Mouse (Mus musculus) kidney, postnatal 0 days (tissue): Measurements from ENCODE around the gene Hagh. TPM values are rescaled to one million over a fixed set of nuclear protein-coding genes. Genes with fewer than 3 reads are reported as not detected.

Source experiments
- ATAC-seq: fragments of 200-750 bp; cut with Nextera tagmentation; replicated peaks from 2 replicates; pipeline ENCODE4 v1.8.0; 2017; ENCODE audit warnings: low read depth, moderate number of reproducible peaks, moderate TSS enrichment, moderate library complexity; ENCODE audit not compliant: low FRiP score
- DNase-seq: peaks from one replicate; pipeline ENCODE4 v3.0.0-alpha.2; 2016; ENCODE audit warnings: low spot score
- H3K27ac ChIP-seq: fragments of 300-500 bp; sonication (generic); 2 replicates; pipeline ENCODE4 v1.5.1; 2014; ENCODE audit warnings: mild to moderate bottlenecking
- H3K27me3 ChIP-seq: fragments of 300-500 bp; sonication (generic); 2 replicates; pipeline ENCODE4 v1.6.1; 2014; ENCODE audit warnings: low read length, mixed read lengths; ENCODE audit not compliant: insufficient read depth
- H3K36me3 ChIP-seq: fragments of 300-500 bp; sonication (generic); 2 replicates; pipeline ENCODE4 v1.6.1; 2014; ENCODE audit warnings: low read length, mixed read lengths; ENCODE audit not compliant: insufficient read depth
- H3K4me1 ChIP-seq: fragments of 300-500 bp; sonication (generic); replicated peaks from 2 replicates; pipeline ENCODE4 v1.6.1; 2014; ENCODE audit warnings: antibody characterized with exemption, low read length, mixed read lengths; ENCODE audit not compliant: insufficient read depth
- H3K4me2 ChIP-seq: fragments of 300-500 bp; sonication (generic); 2 replicates; pipeline ENCODE4 v1.6.1; 2014; ENCODE audit warnings: mild to moderate bottlenecking, low read length, moderate library complexity, mixed read lengths
- H3K4me3 ChIP-seq: fragments of 300-500 bp; sonication (generic); replicated peaks from 2 replicates; pipeline ENCODE4 v1.5.1; 2014; ENCODE audit warnings: low read depth, low read length
- H3K9ac ChIP-seq: fragments of 300-500 bp; sonication (generic); 2 replicates; pipeline ENCODE4 v1.6.1; 2014; ENCODE audit warnings: low read depth, low read length
- H3K9me3 ChIP-seq: fragments of 300-500 bp; sonication (generic); replicated peaks from 2 replicates; pipeline ENCODE4 v1.6.1; 2016; ENCODE audit warnings: low read length, inconsistent platforms, mixed read lengths
- CTCF ChIP-seq: IDR thresholded peaks from 2 replicates; pipeline ENCODE4 v1.5.1; 2016; ENCODE audit warnings: antibody characterized with exemption, low read depth, mild to moderate bottlenecking, moderate library complexity
- WGBS: fragments of 180-500 bp; shearing (Covaris S2); extraction: QIAGEN DNeasy Blood & Tissue Kit; methylation state at CpG from one replicate; pipeline ENCODE4 v1.1.7; 2014; 5-methylcytosine and 5-hydroxymethylcytosine counted together
- polyA plus RNA-seq: library from polyadenylated mRNA; unstranded; fragments of >200 nt; fragmentation: Nextera tagmentation; extraction: Ambion mirVana; gene quantifications from 2 replicates; pipeline ENCODE4 v1.2.1, GENCODE M21; 2015

The Hagh gene
- polyA plus RNA-seq, 1 experiment from 2014 or later, result 99.7 TPM

DNA sequence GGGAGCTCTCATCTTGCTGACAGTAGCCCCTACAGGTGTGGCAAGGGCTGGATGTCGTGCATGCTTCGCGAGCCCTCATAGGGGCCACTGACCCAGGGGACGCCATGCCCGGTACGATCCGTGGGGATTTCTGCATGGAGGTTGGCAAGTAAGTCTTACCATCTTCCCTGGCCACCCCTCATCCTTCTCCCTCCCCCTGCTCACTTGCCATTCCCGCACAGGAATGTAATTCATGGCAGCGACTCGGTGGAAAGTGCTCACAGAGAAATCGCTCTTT, 57.0 kb downstream of the Hagh start:
- DNase-seq, result no peak
- 19% methylated on average over 11 of the region's 11 CpGs for WGBS
- Histone ChIP-seq H3K36me3 (peaks cover 50% of the 10 kb centered on the region), H3K4me3 (peak overlapping the region; percentile 86), H3K9ac (peak overlapping the region; percentile 78), H3K27ac (peak overlapping the region; percentile 89), H3K27me3 (no peaks in the 10 kb centered on the region), H3K9me3 (no peaks in the 10 kb centered on the region), H3K4me2 (peak overlapping the region; percentile 95), H3K4me1 (peaks cover 6% of the 10 kb centered on the region; the same call in 1 of the 2 replicates)
- ATAC-seq, result no peak
- no peak for TF ChIP-seq CTCF

DNA sequence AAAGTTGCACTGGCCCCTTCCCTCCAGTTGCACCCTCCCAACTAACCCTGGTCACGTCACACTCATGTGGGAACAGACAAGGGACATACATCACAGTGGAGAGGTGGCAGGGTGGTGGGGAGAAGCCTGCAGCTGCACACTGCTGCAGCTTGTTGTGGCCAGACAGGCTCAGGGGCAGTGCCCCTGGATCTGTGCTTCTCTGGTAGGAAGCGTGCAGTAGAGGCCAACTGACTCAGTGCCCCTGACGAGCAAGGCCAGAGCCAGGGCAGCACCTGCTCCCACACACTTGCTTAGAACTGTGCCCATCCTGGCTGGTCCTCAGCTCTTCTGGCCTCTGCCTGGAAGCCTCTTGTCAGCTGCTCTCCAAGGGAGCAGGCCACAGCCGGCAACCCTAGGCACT, 57.7 kb downstream of the Hagh start:
- no peak for TF ChIP-seq CTCF
- peaks cover 50% of the 10 kb centered on the region for H3K36me3 ChIP-seq

DNA sequence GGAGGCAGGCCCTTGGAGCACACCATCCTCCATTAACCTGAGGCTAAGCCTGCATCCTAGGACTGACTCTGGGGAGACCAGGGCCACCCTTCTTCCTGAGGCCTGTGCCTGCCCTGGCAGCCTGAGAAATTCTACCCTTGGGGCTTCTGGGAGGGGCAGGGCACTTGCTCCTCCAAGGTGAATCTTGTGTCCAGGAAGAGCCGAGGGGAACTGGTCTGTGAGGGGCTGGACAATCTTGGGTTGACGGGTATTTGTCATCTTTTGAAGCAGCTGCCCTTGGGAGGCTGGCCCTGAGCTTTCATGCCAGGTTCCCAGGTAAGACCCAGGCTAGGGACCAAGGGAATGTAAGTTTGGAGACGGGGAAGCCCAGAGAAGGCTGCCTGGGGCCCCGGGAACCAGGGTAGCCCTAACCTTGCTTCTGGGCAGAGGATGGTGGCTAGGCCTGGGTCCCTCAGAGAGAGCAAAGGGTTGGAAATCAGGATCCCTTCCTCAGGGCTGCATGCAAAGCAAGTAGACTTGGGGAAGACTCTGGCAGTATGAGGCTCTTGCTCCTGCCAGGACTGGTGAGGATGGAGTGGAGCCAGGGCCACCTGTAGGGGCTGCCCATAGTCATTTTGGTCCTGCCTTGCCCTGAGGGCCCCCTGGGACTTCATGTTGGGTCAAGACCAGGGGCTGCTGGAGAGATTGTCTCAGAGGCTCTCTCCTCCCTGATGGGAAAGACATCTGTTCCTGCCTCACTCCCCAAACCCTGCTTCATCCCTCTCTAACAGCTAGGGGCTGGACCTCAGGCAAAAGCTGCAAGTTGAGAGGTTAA, 58.3 kb downstream of the Hagh start:
- H3K4me2 ChIP-seq, result no peak overlapping the region
- peaks cover 50% of the 10 kb centered on the region for H3K36me3 ChIP-seq
- 80% methylated on average over 4 of the region's 4 CpGs for WGBS
- no peaks in the 10 kb centered on the region for H3K27me3 ChIP-seq
- no peak for ATAC-seq
- H3K9ac ChIP-seq, result 0 out of 2 replicates have a peak overlapping the region, but pooled peaks have one; percentile 9
- H3K4me3 ChIP-seq, result no peak overlapping the region
- no peaks in the 10 kb centered on the region for H3K9me3 ChIP-seq
- no peak for TF ChIP-seq CTCF
- no peak for DNase-seq
- H3K27ac ChIP-seq, result no peak overlapping the region
- H3K4me1 ChIP-seq, result peaks cover 6% of the 10 kb centered on the region; the same call in 1 of the 2 replicates

More for the DNA sequence above, 57.7 kb downstream of the Hagh start:
- ATAC-seq, result no peak
- Histone ChIP-seq H3K27ac (no peak overlapping the region), H3K9ac (0 out of 2 replicates have a peak overlapping the region, but pooled peaks have one; percentile 9), H3K4me3 (no peak overlapping the region), H3K4me1 (peaks cover 6% of the 10 kb centered on the region; the same call in 1 of the 2 replicates), H3K9me3 (no peaks in the 10 kb centered on the region), H3K4me2 (peak overlapping the region; percentile 95; the same call in 1 of the 2 replicates), H3K27me3 (no peaks in the 10 kb centered on the region)
- DNase-seq, result no peak
- WGBS, result 73% methylated on average over 4 of the region's 4 CpGs

DNA sequence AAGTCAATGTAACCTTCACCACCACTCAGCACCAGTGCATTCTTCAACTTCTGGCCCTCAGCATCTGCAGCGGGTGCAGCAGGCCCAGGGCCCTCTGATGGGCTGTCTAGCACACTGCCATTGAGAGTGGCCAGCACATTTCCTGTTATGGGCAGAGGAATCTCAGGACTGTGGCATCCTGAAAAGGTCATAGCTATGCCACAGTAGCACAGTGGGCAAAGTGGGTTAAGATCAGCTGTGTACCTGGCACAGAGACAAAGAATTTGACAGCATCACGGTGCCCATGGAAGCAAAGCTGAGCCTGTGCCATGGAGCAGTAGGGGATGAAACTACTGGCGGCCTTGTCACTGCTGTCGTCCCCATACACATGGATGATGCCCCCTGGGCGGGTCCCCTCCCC, 59.2 kb downstream of the Hagh start:
- H3K9ac ChIP-seq, result no peak overlapping the region
- no peak overlapping the region for H3K27ac ChIP-seq
- no peak for DNase-seq
- no peak for TF ChIP-seq CTCF
- H3K27me3 ChIP-seq, result no peaks in the 10 kb centered on the region
- H3K36me3 ChIP-seq, result peaks cover 57% of the 10 kb centered on the region
- peaks cover 2% of the 10 kb centered on the region; the same call in 1 of the 2 replicates for H3K4me1 ChIP-seq
- ATAC-seq, result no peak
- 79% methylated on average over 5 of the region's 5 CpGs for whole genome bisulfite sequencing
- no peaks in the 10 kb centered on the region for H3K9me3 ChIP-seq
- H3K4me2 ChIP-seq, result no peak overlapping the region
- H3K4me3 ChIP-seq, result no peak overlapping the region

DNA sequence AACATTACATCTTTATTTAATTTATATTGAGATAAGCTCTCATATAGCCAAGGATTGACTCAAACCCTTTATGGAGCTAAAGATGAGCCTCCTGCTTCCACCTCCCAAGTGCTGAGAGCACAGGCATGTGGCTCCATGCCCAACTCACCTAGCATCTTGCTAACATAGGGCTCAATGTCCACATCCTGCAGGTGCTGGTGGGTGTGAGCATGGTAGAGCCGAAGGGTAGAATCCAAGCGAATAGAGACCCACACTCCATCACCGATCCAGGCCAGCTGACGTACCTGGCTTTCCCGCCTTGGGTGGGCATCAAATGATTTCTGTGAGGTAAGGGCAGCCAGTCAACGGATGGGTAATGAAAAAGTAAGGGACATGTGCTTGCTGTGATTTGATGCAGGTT, 60.1 kb downstream of the Hagh start:
- 94% methylated on average over 6 of the region's 6 CpGs for WGBS
- ATAC-seq (no peak), DNase-seq (no peak)
- Histone ChIP-seq H3K4me2 (no peak overlapping the region), H3K4me1 (no peaks in the 10 kb centered on the region; the same call in 1 of the 2 replicates), H3K27ac (no peak overlapping the region), H3K9me3 (no peaks in the 10 kb centered on the region), H3K36me3 (peaks cover 66% of the 10 kb centered on the region), H3K4me3 (no peak overlapping the region), H3K27me3 (no peaks in the 10 kb centered on the region), H3K9ac (no peak overlapping the region)
- no peak for TF ChIP-seq CTCF

DNA sequence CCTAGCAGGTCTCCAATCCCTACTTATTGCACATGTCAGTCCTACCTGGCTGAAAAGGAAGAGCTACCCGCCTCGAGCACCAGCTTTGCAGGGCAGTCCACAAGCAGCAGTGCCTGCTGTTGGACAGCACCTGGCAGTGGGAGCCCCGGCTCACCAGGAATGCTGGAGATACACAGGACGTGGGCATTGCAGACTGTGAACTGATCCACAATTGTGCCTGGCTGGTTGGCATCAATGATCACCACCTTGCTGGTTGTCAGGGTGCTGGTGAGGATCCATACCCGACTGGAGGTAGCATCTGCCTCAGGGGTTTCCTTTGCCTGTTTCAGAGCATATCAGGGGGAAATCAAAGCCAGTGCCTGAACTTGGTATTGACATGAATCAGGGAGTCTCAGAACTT, 62.2 kb downstream of the Hagh start:
- Histone ChIP-seq H3K4me3 (no peak overlapping the region), H3K4me1 (no peaks in the 10 kb centered on the region; the same call in 1 of the 2 replicates), H3K27ac (no peak overlapping the region), H3K9me3 (no peaks in the 10 kb centered on the region), H3K27me3 (no peaks in the 10 kb centered on the region), H3K36me3 (peaks cover 86% of the 10 kb centered on the region), H3K9ac (no peak overlapping the region), H3K4me2 (no peak overlapping the region)
- no peak for TF ChIP-seq CTCF
- WGBS, result 92% methylated on average over 5 of the region's 5 CpGs
- ATAC-seq, result no peak
- no peak for DNase-seq
